Mouse (Mus musculus): Measurements from ENCODE around the gene Atp13a5. TPM values are rescaled to one million over a fixed set of nuclear protein-coding genes. Genes with fewer than 3 reads are reported as not detected.

Gene Atp13a5
- total and polyA plus RNA-seq, 2 experiments from 2014 or later = 7.4 to 8.2 TPM

- H3K36me3 ChIP-seq (ENCODE audit: insufficient read depth, low read length) = no peaks in the 10 kb centered on the region
- 85% methylated on average over 3 of the region's 3 CpGs for WGBS
- H3K27me3 ChIP-seq (ENCODE audit: insufficient read depth, low read length) = no peaks in the 10 kb centered on the region
- no peak overlapping the region for H3K4me3 ChIP-seq (ENCODE audit: low read depth, low read length)
- ATAC-seq (ENCODE audit: low FRiP score) (no peak), DNase-seq (ENCODE audit: low spot score) (no peak)
- no peak overlapping the region for H3K4me2 ChIP-seq (ENCODE audit: low read depth, low read length, poor library complexity, severe bottlenecking)
- H3K9ac ChIP-seq (replicated peaks; ENCODE audit: low read length, poor library complexity, severe bottlenecking) = no peak overlapping the region
- H3K27ac ChIP-seq (ENCODE audit: low read depth, low read length) = no peak overlapping the region
- no peaks in the 10 kb centered on the region for H3K9me3 ChIP-seq (ENCODE audit: low read length)
- no peaks in the 10 kb centered on the region for H3K4me1 ChIP-seq (ENCODE audit: insufficient read depth, low read length)
- TF ChIP-seq CTCF (IDR thresholded peaks at IDR 0.05) = no peak
Observed at GRCm38 (mm10) chr16:29315391-29315790, 63.1 kb downstream of the Atp13a5 start.

- ATAC-seq (ENCODE audit: low FRiP score) (no peak), DNase-seq (ENCODE audit: low spot score) (no peak)
- no peak overlapping the region for H3K4me3 ChIP-seq (ENCODE audit: low read depth, low read length)
- TF ChIP-seq CTCF (IDR thresholded peaks at IDR 0.05) = peak; percentile 18; the same call in 1 of the 2 replicates
- H3K9ac ChIP-seq (replicated peaks; ENCODE audit: low read length, poor library complexity, severe bottlenecking) = no peak overlapping the region
- no peaks in the 10 kb centered on the region for H3K27me3 ChIP-seq (ENCODE audit: insufficient read depth, low read length)
- WGBS = 89% methylated on average over 3 of the region's 3 CpGs
- H3K4me1 ChIP-seq (ENCODE audit: insufficient read depth, low read length) = no peaks in the 10 kb centered on the region
- no peak overlapping the region for H3K27ac ChIP-seq (ENCODE audit: low read depth, low read length)
- no peaks in the 10 kb centered on the region for H3K9me3 ChIP-seq (ENCODE audit: low read length)
- no peaks in the 10 kb centered on the region for H3K36me3 ChIP-seq (ENCODE audit: insufficient read depth, low read length)
- no peak overlapping the region for H3K4me2 ChIP-seq (ENCODE audit: low read depth, low read length, poor library complexity, severe bottlenecking)
Observed at GRCm38 (mm10) chr16:29314991-29315390, 63.5 kb downstream of the Atp13a5 start.

GRCm38 (mm10) chr16:29297555-29298021 lies 80.9 kb downstream of the Atp13a5 start:
- H3K27ac ChIP-seq (ENCODE audit: low read depth, low read length) = 0 out of 2 replicates have a peak overlapping the region, but pooled peaks have one; percentile 43

GRCm38 (mm10) chr16:29280691-29281090 lies 97.8 kb downstream of the Atp13a5 start:
- Histone ChIP-seq H3K4me1 (ENCODE audit: insufficient read depth, low read length) (no peaks in the 10 kb centered on the region), H3K36me3 (ENCODE audit: insufficient read depth, low read length) (no peaks in the 10 kb centered on the region), H3K27me3 (ENCODE audit: insufficient read depth, low read length) (no peaks in the 10 kb centered on the region), H3K4me3 (ENCODE audit: low read depth, low read length) (no peak overlapping the region), H3K4me2 (ENCODE audit: low read depth, low read length, poor library complexity, severe bottlenecking) (no peak overlapping the region), H3K9me3 (ENCODE audit: low read length) (no peaks in the 10 kb centered on the region), H3K27ac (ENCODE audit: low read depth, low read length) (no peak overlapping the region), H3K9ac (replicated peaks; ENCODE audit: low read length, poor library complexity, severe bottlenecking) (no peak overlapping the region)
- ATAC-seq (ENCODE audit: low FRiP score) (no peak), DNase-seq (ENCODE audit: low spot score) (no peak)
- 65% methylated on average over 5 of the region's 5 CpGs for WGBS
- TF ChIP-seq CTCF (IDR thresholded peaks at IDR 0.05) = no peak

More at GRCm38 (mm10) chr16:29297555-29298021, 80.9 kb downstream of the Atp13a5 start:
- 42% methylated on average over 9 of the region's 9 CpGs for WGBS
- Histone ChIP-seq H3K9ac (replicated peaks; ENCODE audit: low read length, poor library complexity, severe bottlenecking) (0 out of 2 replicates have a peak overlapping the region, but pooled peaks have one; percentile 24), H3K36me3 (ENCODE audit: insufficient read depth, low read length) (no peaks in the 10 kb centered on the region), H3K4me1 (ENCODE audit: insufficient read depth, low read length) (no peaks in the 10 kb centered on the region), H3K4me3 (ENCODE audit: low read depth, low read length) (no peak overlapping the region), H3K27me3 (ENCODE audit: insufficient read depth, low read length) (no peaks in the 10 kb centered on the region), H3K9me3 (ENCODE audit: low read length) (no peaks in the 10 kb centered on the region), H3K4me2 (ENCODE audit: low read depth, low read length, poor library complexity, severe bottlenecking) (no peak overlapping the region)
- ATAC-seq (ENCODE audit: low FRiP score) (no peak), DNase-seq (ENCODE audit: low spot score) (peak; percentile 35)
- TF ChIP-seq CTCF (IDR thresholded peaks at IDR 0.05) = no peak

- no peak for TF ChIP-seq CTCF (IDR thresholded peaks at IDR 0.05)
- H3K9ac ChIP-seq (replicated peaks; ENCODE audit: low read length, poor library complexity, severe bottlenecking) = no peak overlapping the region
- no peaks in the 10 kb centered on the region for H3K36me3 ChIP-seq (ENCODE audit: insufficient read depth, low read length)
- no peak for ATAC-seq (ENCODE audit: low FRiP score)
- no peak overlapping the region for H3K4me3 ChIP-seq (ENCODE audit: low read depth, low read length)
- no peak overlapping the region for H3K27ac ChIP-seq (ENCODE audit: low read depth, low read length)
- H3K4me2 ChIP-seq (ENCODE audit: low read depth, low read length, poor library complexity, severe bottlenecking) = no peak overlapping the region
- no peaks in the 10 kb centered on the region for H3K9me3 ChIP-seq (ENCODE audit: low read length)
- 94% methylated on average over 4 of the region's 4 CpGs for WGBS
- H3K27me3 ChIP-seq (ENCODE audit: insufficient read depth, low read length) = no peaks in the 10 kb centered on the region
- no peaks in the 10 kb centered on the region for H3K4me1 ChIP-seq (ENCODE audit: insufficient read depth, low read length)
- DNase-seq (ENCODE audit: low spot score) = no peak
Observed at GRCm38 (mm10) chr16:29254325-29254724, 124.2 kb downstream of the Atp13a5 start.

GRCm38 (mm10) chr16:29235951-29236350 lies 142.6 kb downstream of the Atp13a5 start:
- TF ChIP-seq CTCF (IDR thresholded peaks at IDR 0.05) = no peak
- Histone ChIP-seq H3K27ac (ENCODE audit: low read depth, low read length) (no peak overlapping the region), H3K4me3 (ENCODE audit: low read depth, low read length) (no peak overlapping the region), H3K27me3 (ENCODE audit: insufficient read depth, low read length) (no peaks in the 10 kb centered on the region), H3K9ac (replicated peaks; ENCODE audit: low read length, poor library complexity, severe bottlenecking) (no peak overlapping the region), H3K9me3 (ENCODE audit: low read length) (no peaks in the 10 kb centered on the region), H3K4me2 (ENCODE audit: low read depth, low read length, poor library complexity, severe bottlenecking) (no peak overlapping the region), H3K36me3 (ENCODE audit: insufficient read depth, low read length) (no peaks in the 10 kb centered on the region), H3K4me1 (ENCODE audit: insufficient read depth, low read length) (no peaks in the 10 kb centered on the region)
- no peak for ATAC-seq (ENCODE audit: low FRiP score)
- WGBS = 81% methylated on average over 5 of the region's 5 CpGs
- DNase-seq (ENCODE audit: low spot score) = peak; percentile 6
